Mouse (Mus musculus) heart, embryonic 15.5 days (tissue): ENCODE results near the gene Kdm4c. TPM values are rescaled to one million over a fixed set of nuclear protein-coding genes. Genes with fewer than 3 reads are reported as not detected.
"Not testable (repeated sequence)": the region's sequence is repeated elsewhere in the genome, so short reads cannot be mapped to it uniquely, and the experiment has no call there.

Source experiments
- ATAC-seq: fragments of 200-750 bp; cut with Nextera tagmentation; replicated peaks from 2 replicates; pipeline ENCODE4 v1.8.0; 2017; ENCODE audit warnings: low read depth, moderate TSS enrichment; ENCODE audit not compliant: insufficient number of reproducible peaks, insufficient read depth, low FRiP score
- H3K27ac ChIP-seq: fragments of 300-500 bp; sonication (generic); 2 replicates; pipeline ENCODE4 v1.5.1; 2015; ENCODE audit warnings: mild to moderate bottlenecking, inconsistent platforms
- H3K27me3 ChIP-seq: fragments of 300-500 bp; sonication (generic); 2 replicates; pipeline ENCODE4 v1.6.1; 2015; ENCODE audit warnings: inconsistent platforms
- H3K36me3 ChIP-seq: fragments of 300-500 bp; sonication (generic); 2 replicates; pipeline ENCODE4 v1.6.1; 2015; ENCODE audit warnings: mild to moderate bottlenecking, inconsistent platforms
- H3K4me1 ChIP-seq: fragments of 300-500 bp; sonication (generic); replicated peaks from 2 replicates; pipeline ENCODE4 v1.6.1; 2015; ENCODE audit warnings: inconsistent platforms
- H3K4me2 ChIP-seq: fragments of 300-500 bp; sonication (generic); 2 replicates; pipeline ENCODE4 v1.6.1; 2015; ENCODE audit warnings: inconsistent platforms, mild to moderate bottlenecking, moderate library complexity
- H3K4me3 ChIP-seq: fragments of 300-500 bp; sonication (generic); 2 replicates; pipeline ENCODE4 v1.5.1; 2015; ENCODE audit warnings: mild to moderate bottlenecking, inconsistent platforms
- H3K9ac ChIP-seq: fragments of 300-500 bp; sonication (generic); 2 replicates; pipeline ENCODE4 v1.6.1; 2015; ENCODE audit warnings: mild to moderate bottlenecking, inconsistent platforms
- H3K9me3 ChIP-seq: fragments of 300-500 bp; sonication (generic); replicated peaks from 2 replicates; pipeline ENCODE4 v1.6.1; 2016; ENCODE audit warnings: inconsistent platforms
- WGBS: fragments of 180-500 bp; shearing (Covaris S2); methylation state at CpG from one replicate; pipeline ENCODE4 v1.1.7; 2015; ENCODE audit warnings: mixed read lengths; 5-methylcytosine and 5-hydroxymethylcytosine counted together
- polyA plus RNA-seq: library from polyadenylated mRNA; unstranded; fragments of >200 nt; fragmentation: Nextera tagmentation; extraction: Ambion mirVana; gene quantifications from 2 replicates; pipeline ENCODE4 v1.2.1, GENCODE M21; 2015

Gene Kdm4c
- 10.1 and 11.0 TPM in 2 replicates for polyA plus RNA-seq

- Histone ChIP-seq H3K27me3 (no peaks in the 10 kb centered on the region), H3K27ac (no peak within 1 kb of the TSS), H3K4me1 (no peaks in the 10 kb centered on the region), H3K9ac (no peak within 1 kb of the TSS), H3K4me3 (no peak within 1 kb of the TSS), H3K9me3 (no peaks in the 10 kb centered on the region), H3K4me2 (no peak within 1 kb of the TSS), H3K36me3 (no peaks in the 10 kb centered on the region)
- ATAC-seq, result no peak
- WGBS, result 87% methylated on average over 1 of the region's 1 CpGs
Observed at GRCm38 (mm10) chr4:74242176-74242575, at the start of gene Kdm4c. Gene Kdm4c, plus strand, starts transcription at chr4:74242497.

GRCm38 (mm10) chr4:74201281-74201811 is 41.0 kb upstream of the Kdm4c start:
- ATAC-seq, result no peak
- Histone ChIP-seq H3K4me3 (no peak overlapping the region), H3K27me3 (no peaks in the 10 kb centered on the region), H3K9me3 (no peaks in the 10 kb centered on the region), H3K4me1 (no peaks in the 10 kb centered on the region), H3K4me2 (no peak overlapping the region), H3K9ac (no peak overlapping the region), H3K36me3 (no peaks in the 10 kb centered on the region), H3K27ac (no peak overlapping the region)

DNA sequence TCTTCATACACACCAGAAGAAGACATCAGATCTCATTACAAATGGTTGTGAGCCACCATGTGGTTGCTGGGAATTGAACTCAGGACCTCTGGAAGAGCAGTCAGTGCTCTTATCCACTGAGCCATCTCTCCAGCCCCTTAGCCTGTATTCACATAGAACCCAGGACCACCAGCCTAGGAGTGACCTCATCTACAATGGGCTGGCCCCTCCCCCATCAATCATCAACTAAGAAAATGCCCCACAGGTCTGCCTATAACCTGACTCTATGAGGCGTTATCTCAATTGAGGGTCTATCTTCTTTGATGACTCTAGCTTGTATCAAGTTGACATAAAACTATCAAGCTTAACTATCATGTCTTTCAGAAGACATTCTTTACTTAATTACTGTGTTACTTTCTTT is 20.5 kb upstream of the Kdm4c start:
- not testable (repeated sequence) for H3K4me2 ChIP-seq

GRCm38 (mm10) chr4:74222360-74222759 is 19.9 kb upstream of the Kdm4c start:
- WGBS, result 26% methylated on average over 3 of the region's 3 CpGs

More for the DNA sequence above, 20.5 kb upstream of the Kdm4c start:
- H3K27me3 ChIP-seq, H3K4me3 ChIP-seq, H3K4me1 ChIP-seq, H3K9ac ChIP-seq, H3K36me3 ChIP-seq, H3K27ac ChIP-seq, H3K9me3 ChIP-seq, ATAC-seq: not testable (repeated sequence)
- WGBS, result 89% methylated on average over 1 of the region's 1 CpGs

GRCm38 (mm10) chr4:74224210-74224609 is 18.1 kb upstream of the Kdm4c start:
- H3K4me1 ChIP-seq, result no peaks in the 10 kb centered on the region
- no peaks in the 10 kb centered on the region for H3K9me3 ChIP-seq
- no peaks in the 10 kb centered on the region for H3K27me3 ChIP-seq
- WGBS, result 57% methylated on average over 2 of the region's 2 CpGs
- no peak overlapping the region for H3K9ac ChIP-seq
- H3K4me3 ChIP-seq, result no peak overlapping the region
- H3K27ac ChIP-seq, result no peak overlapping the region
- ATAC-seq, result no peak
- H3K36me3 ChIP-seq, result no peaks in the 10 kb centered on the region
- no peak overlapping the region for H3K4me2 ChIP-seq

More at GRCm38 (mm10) chr4:74222360-74222759, 19.9 kb upstream of the Kdm4c start:
- H3K27ac ChIP-seq, result no peak overlapping the region
- no peak overlapping the region for H3K9ac ChIP-seq
- H3K4me3 ChIP-seq, result no peak overlapping the region
- no peaks in the 10 kb centered on the region for H3K36me3 ChIP-seq
- no peak overlapping the region for H3K4me2 ChIP-seq
- H3K9me3 ChIP-seq, result no peaks in the 10 kb centered on the region
- no peaks in the 10 kb centered on the region for H3K4me1 ChIP-seq
- no peaks in the 10 kb centered on the region for H3K27me3 ChIP-seq
- ATAC-seq, result no peak

GRCm38 (mm10) chr4:74230994-74231393 is 11.3 kb upstream of the Kdm4c start:
- no peak overlapping the region for H3K4me3 ChIP-seq
- no peak overlapping the region for H3K27ac ChIP-seq
- no peak for ATAC-seq
- no peak overlapping the region for H3K4me2 ChIP-seq
- H3K9me3 ChIP-seq, result no peaks in the 10 kb centered on the region
- no peaks in the 10 kb centered on the region for H3K36me3 ChIP-seq
- H3K27me3 ChIP-seq, result no peaks in the 10 kb centered on the region
- 73% methylated on average over 4 of the region's 4 CpGs for WGBS
- no peak overlapping the region for H3K9ac ChIP-seq
- H3K4me1 ChIP-seq, result no peaks in the 10 kb centered on the region

DNA sequence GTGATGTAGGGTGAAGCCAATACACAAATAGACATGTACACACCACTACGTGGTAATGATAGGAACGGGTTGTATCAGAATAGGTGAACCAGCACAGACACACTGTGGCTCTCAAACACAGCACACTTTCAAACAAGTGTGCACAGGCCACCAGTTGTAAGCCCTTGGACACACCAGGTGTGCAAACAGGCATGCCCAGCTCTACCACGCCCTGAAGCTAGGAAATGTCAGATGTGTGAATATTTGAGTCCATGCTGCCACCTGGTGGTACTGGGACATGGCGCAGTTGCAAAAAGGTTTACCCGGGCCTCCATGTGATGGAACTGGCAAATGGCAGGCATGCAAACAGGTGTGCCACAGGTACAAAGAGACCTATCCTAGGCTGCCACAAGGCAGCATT is 10.9 kb upstream of the Kdm4c start:
- H3K4me2 ChIP-seq, result no peak overlapping the region
- H3K9ac ChIP-seq, result no peak overlapping the region
- ATAC-seq, result no peak
- H3K4me3 ChIP-seq, result no peak overlapping the region
- no peaks in the 10 kb centered on the region for H3K9me3 ChIP-seq
- no peaks in the 10 kb centered on the region for H3K27me3 ChIP-seq
- no peaks in the 10 kb centered on the region for H3K4me1 ChIP-seq
- no peak overlapping the region for H3K27ac ChIP-seq
- no peaks in the 10 kb centered on the region for H3K36me3 ChIP-seq
- whole genome bisulfite sequencing, result 60% methylated on average over 5 of the region's 5 CpGs

DNA sequence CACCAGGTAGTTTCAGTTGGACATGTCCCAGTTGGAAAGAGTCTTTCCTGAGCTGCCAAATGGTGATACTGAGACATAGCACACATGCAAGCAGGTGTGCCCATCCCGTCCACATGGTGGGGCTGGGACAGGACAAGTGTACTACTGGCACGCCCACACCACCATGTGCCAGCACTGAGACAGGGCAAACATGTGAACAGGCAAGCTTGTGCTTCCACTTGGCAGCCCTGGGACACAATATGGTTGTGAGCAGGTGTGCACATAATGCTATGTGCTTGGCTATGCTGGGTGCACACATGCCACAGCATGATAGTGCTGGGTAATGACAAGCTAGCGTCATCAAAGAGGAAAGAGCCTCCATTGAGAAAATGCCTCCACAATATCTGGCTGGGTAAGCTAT is 8.8 kb upstream of the Kdm4c start:
- H3K9ac ChIP-seq, result no peak overlapping the region
- no peaks in the 10 kb centered on the region for H3K4me1 ChIP-seq
- no peak overlapping the region for H3K4me3 ChIP-seq
- no peaks in the 10 kb centered on the region for H3K9me3 ChIP-seq
- no peaks in the 10 kb centered on the region for H3K27me3 ChIP-seq
- no peak overlapping the region for H3K4me2 ChIP-seq
- WGBS, result 74% methylated on average over 3 of the region's 3 CpGs
- no peak for ATAC-seq
- H3K27ac ChIP-seq, result no peak overlapping the region
- no peaks in the 10 kb centered on the region for H3K36me3 ChIP-seq

GRCm38 (mm10) chr4:74251348-74252244 is 9.3 kb downstream of the Kdm4c start:
- Histone ChIP-seq H3K9me3 (no peaks in the 10 kb centered on the region), H3K27ac (peak overlapping the region; percentile 89), H3K4me1 (peaks cover 7% of the 10 kb centered on the region), H3K27me3 (no peaks in the 10 kb centered on the region), H3K4me2 (peak overlapping the region; percentile 68), H3K4me3 (peak overlapping the region; percentile 94), H3K36me3 (no peaks in the 10 kb centered on the region), H3K9ac (peak overlapping the region; percentile 96)
- peak; percentile 97 for ATAC-seq
- under 1% methylated on average over 64 of the region's 68 CpGs for WGBS

DNA sequence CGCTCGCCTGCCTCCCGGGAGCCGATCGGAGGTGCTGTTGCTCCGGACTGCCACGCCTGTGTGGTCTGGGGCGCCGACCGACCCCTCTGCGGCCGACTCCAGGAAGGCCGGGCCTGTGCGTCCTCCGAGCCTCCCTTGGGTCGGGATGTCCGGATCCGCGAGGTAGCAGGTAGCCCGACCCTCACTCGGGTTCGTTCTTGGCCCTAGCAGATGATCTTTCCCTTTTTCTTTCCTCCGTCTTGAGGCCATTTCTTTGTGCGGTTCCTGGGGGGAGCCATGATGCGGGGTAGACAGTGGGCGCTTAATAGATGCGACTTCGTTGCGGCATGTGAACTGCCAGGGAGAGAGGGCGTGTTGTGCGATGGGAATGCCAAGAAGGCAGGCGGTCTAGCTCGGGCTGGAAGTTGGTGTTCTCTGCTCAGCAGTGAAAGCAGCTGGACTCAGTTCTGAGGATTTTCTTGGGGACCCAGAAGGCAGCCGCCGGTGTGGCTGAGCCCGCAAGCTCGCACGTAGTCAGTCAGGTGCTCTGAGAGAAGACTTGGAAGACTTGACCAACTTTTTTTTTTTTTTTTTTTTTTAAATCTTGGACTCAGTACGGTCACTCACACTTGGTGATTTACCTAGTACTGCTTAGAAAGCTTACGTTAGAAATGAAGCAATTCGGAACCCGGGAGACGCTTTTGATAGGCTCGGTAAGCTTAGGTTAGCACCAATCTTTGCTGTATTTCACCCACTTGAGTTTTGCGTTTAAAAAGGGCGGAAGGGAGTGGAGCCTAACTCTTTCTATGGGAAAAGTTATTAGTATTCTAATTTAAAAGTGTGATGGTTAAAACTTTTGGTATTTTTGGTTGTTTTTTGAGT is 10.2 kb downstream of the Kdm4c start:
- Histone ChIP-seq H3K4me2 (peak overlapping the region; percentile 68), H3K27ac (peak overlapping the region; percentile 89), H3K9ac (peak overlapping the region; percentile 96), H3K27me3 (no peaks in the 10 kb centered on the region), H3K4me3 (peak overlapping the region; percentile 94), H3K4me1 (peaks cover 7% of the 10 kb centered on the region), H3K36me3 (no peaks in the 10 kb centered on the region), H3K9me3 (no peaks in the 10 kb centered on the region)
- under 1% methylated on average over 46 of the region's 46 CpGs for WGBS
- ATAC-seq, result peak; percentile 29

- Histone ChIP-seq H3K4me3 (no peak overlapping the region), H3K36me3 (no peaks in the 10 kb centered on the region), H3K27ac (no peak overlapping the region), H3K9ac (no peak overlapping the region), H3K9me3 (no peaks in the 10 kb centered on the region), H3K27me3 (no peaks in the 10 kb centered on the region), H3K4me1 (peaks cover 3% of the 10 kb centered on the region), H3K4me2 (no peak overlapping the region)
- no peak for ATAC-seq
- WGBS, result 63% methylated on average over 5 of the region's 5 CpGs
Observed at GRCm38 (mm10) chr4:74257882-74258281, 15.6 kb downstream of the Kdm4c start.
